Mouse (Mus musculus): ENCODE results near the gene Rpl26. TPM values are rescaled to one million over a fixed set of nuclear protein-coding genes. Genes with fewer than 3 reads are reported as not detected.
"Not testable (repeated sequence)": the region's sequence is repeated elsewhere in the genome, so short reads cannot be mapped to it uniquely, and the experiment has no call there.

Rpl26 gene
- polyA plus RNA-seq, 1 experiment from 2014 or later, result 638 TPM

GRCm38 (mm10) chr11:68933885-68934507, 32.6 kb downstream of the Rpl26 start:
- Histone ChIP-seq H3K27ac (replicated peaks) (peak overlapping the region; percentile 15; the same call in 1 of the 2 replicates), H3K9me3 (no peaks in the 10 kb centered on the region), H3K9ac (replicated peaks) (no peak overlapping the region), H3K27me3 (no peaks in the 10 kb centered on the region), H3K4me2 (replicated peaks) (no peak overlapping the region), H3K4me3 (no peak overlapping the region), H3K36me3 (no peaks in the 10 kb centered on the region), H3K4me1 (peaks cover 5% of the 10 kb centered on the region; the same call in 1 of the 2 replicates)
- ATAC-seq (replicated peaks), result 0 out of 2 replicates have a peak, but pooled peaks have one; percentile 32
- WGBS, result 69% methylated on average over 5 of the region's 5 CpGs

DNA sequence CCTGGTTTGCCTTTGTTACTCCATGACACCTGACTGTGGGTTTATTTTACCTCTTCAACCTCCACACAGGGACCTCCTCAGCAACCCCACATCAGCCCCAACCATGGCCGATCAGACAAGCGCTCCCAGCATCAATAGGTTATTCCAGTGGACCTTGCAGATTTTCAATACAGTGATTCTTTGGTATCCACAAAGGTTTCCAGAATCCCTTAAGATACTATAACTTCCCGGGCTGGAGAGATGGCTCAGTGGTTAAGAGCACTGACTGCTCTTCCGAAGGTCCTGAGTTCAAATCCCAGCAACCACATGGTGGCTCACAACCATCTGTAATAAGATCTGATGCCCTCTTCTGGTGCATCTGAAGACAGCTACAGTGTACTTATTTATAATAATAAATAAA, 35.6 kb downstream of the Rpl26 start:
- not testable (repeated sequence) for H3K27me3 ChIP-seq; H3K36me3 ChIP-seq; H3K27ac ChIP-seq (replicated peaks); H3K9ac ChIP-seq (replicated peaks); H3K4me3 ChIP-seq; ATAC-seq (replicated peaks); H3K4me2 ChIP-seq (replicated peaks); H3K9me3 ChIP-seq
- H3K4me1 ChIP-seq, result peaks cover 24% of the 10 kb centered on the region
- 91% methylated on average over 4 of the region's 4 CpGs for WGBS

GRCm38 (mm10) chr11:68939451-68940304, 38.3 kb downstream of the Rpl26 start:
- Histone ChIP-seq H3K36me3 (no peaks in the 10 kb centered on the region), H3K4me1 (peaks cover 20% of the 10 kb centered on the region), H3K4me3 (peak overlapping the region; percentile 55), H3K4me2 (replicated peaks) (peak overlapping the region; percentile 59), H3K27me3 (no peaks in the 10 kb centered on the region), H3K9ac (replicated peaks) (peak overlapping the region; percentile 72), H3K27ac (replicated peaks) (peak overlapping the region; percentile 89), H3K9me3 (no peaks in the 10 kb centered on the region)
- peak; percentile 100 for ATAC-seq (replicated peaks)
- under 1% methylated on average over 16 of the region's 16 CpGs for WGBS

GRCm38 (mm10) chr11:68940516-68940915, 39.1 kb downstream of the Rpl26 start:
- H3K9me3 ChIP-seq, result no peaks in the 10 kb centered on the region
- peak overlapping the region; percentile 72 for H3K9ac ChIP-seq (replicated peaks)
- 54% methylated on average over 4 of the region's 4 CpGs for WGBS
- H3K27ac ChIP-seq (replicated peaks), result peak overlapping the region; percentile 89
- H3K4me3 ChIP-seq, result peak overlapping the region; percentile 55
- peak overlapping the region; percentile 59 for H3K4me2 ChIP-seq (replicated peaks)
- no peaks in the 10 kb centered on the region for H3K27me3 ChIP-seq
- ATAC-seq (replicated peaks), result no peak
- peaks cover 20% of the 10 kb centered on the region for H3K4me1 ChIP-seq
- H3K36me3 ChIP-seq, result no peaks in the 10 kb centered on the region

GRCm38 (mm10) chr11:68942731-68943130, 41.3 kb downstream of the Rpl26 start:
- H3K36me3 ChIP-seq, result no peaks in the 10 kb centered on the region
- no peak overlapping the region for H3K4me3 ChIP-seq
- ATAC-seq (replicated peaks), result no peak
- H3K4me1 ChIP-seq, result peaks cover 20% of the 10 kb centered on the region
- H3K9ac ChIP-seq (replicated peaks), result no peak overlapping the region
- H3K9me3 ChIP-seq, result no peaks in the 10 kb centered on the region
- no peaks in the 10 kb centered on the region for H3K27me3 ChIP-seq
- H3K4me2 ChIP-seq (replicated peaks), result no peak overlapping the region
- H3K27ac ChIP-seq (replicated peaks), result no peak overlapping the region
- 90% methylated on average over 8 of the region's 8 CpGs for WGBS

- no peak for ATAC-seq (replicated peaks)
- H3K4me3 ChIP-seq, result no peak overlapping the region
- no peaks in the 10 kb centered on the region for H3K9me3 ChIP-seq
- H3K27ac ChIP-seq (replicated peaks), result no peak overlapping the region
- WGBS, result 88% methylated on average over 2 of the region's 2 CpGs
- no peak overlapping the region for H3K9ac ChIP-seq (replicated peaks)
- peaks cover 11% of the 10 kb centered on the region for H3K4me1 ChIP-seq
- no peaks in the 10 kb centered on the region for H3K36me3 ChIP-seq
- no peaks in the 10 kb centered on the region for H3K27me3 ChIP-seq
- no peak overlapping the region for H3K4me2 ChIP-seq (replicated peaks)
These were observed 43.9 kb downstream of the Rpl26 start for GRCm38 (mm10) chr11:68945245-68945644.

DNA sequence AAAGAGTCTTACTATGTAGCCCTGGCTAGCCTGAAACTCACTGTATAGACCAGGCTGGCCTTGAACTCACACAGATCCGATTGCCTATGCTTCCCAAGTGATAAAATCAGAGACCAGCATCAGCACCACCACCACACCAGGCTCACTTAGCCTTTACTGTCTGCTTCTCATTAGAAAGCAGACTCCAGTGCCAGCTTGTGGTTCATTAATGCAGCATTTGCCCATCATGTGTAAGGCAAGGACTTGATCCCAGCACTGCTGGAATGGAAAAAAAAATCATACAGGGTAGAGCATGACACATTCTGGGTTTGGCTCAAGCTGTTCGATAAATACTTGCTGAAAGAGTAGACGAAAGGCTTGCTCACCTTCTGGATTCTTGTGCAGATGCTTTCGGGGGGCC, 44.6 kb downstream of the Rpl26 start:
- Histone ChIP-seq H3K4me2 (replicated peaks) (no peak overlapping the region), H3K4me3 (no peak overlapping the region), H3K4me1 (0 out of 2 replicates have a peak, but pooled peaks cover 3% of the 10 kb centered on the region), H3K27me3 (no peaks in the 10 kb centered on the region), H3K36me3 (no peaks in the 10 kb centered on the region), H3K27ac (replicated peaks) (no peak overlapping the region), H3K9me3 (no peaks in the 10 kb centered on the region), H3K9ac (replicated peaks) (no peak overlapping the region)
- 87% methylated on average over 4 of the region's 4 CpGs for WGBS
- no peak for ATAC-seq (replicated peaks)

GRCm38 (mm10) chr11:68946806-68947440, 45.5 kb downstream of the Rpl26 start:
- Histone ChIP-seq H3K27me3 (no peaks in the 10 kb centered on the region), H3K36me3 (no peaks in the 10 kb centered on the region), H3K4me2 (replicated peaks) (peak overlapping the region; percentile 32), H3K9me3 (no peaks in the 10 kb centered on the region), H3K4me3 (peak overlapping the region; percentile 32), H3K27ac (replicated peaks) (no peak overlapping the region; the same call in 1 of the 2 replicates), H3K9ac (replicated peaks) (peak overlapping the region; percentile 28; the same call in 1 of the 2 replicates), H3K4me1 (no peaks in the 10 kb centered on the region)
- 15% methylated on average over 16 of the region's 16 CpGs for WGBS
- ATAC-seq (replicated peaks), result 0 out of 2 replicates have a peak, but pooled peaks have one; percentile 35

DNA sequence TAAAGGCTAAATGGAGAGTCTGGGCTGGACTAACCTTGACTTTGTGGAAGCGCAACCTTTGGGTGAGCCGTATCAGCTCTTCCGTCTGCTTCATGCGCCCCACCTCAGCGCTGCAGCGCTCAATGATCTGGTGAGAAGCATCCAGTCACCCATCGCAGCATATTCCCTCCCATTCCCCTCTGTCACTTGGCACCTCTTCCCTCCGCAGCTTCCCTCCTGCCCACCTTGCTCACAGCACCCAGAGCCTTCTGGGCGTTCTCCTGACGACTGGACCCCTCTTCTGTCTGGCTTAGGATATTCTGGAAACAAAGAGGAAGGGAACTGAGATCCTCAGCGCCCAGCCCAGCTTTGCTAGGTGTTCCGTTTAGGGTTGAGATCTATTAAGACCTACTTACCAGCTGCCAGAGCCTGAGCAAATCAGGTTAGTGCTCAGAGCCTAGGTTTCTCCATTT, 46.2 kb downstream of the Rpl26 start:
- peak overlapping the region; percentile 8; the same call in 1 of the 2 replicates for H3K9ac ChIP-seq (replicated peaks)
- peak overlapping the region; percentile 32 for H3K4me3 ChIP-seq
- H3K4me2 ChIP-seq (replicated peaks), result peak overlapping the region; percentile 32
- no peaks in the 10 kb centered on the region for H3K9me3 ChIP-seq
- 9% methylated on average over 12 of the region's 12 CpGs for WGBS
- no peaks in the 10 kb centered on the region for H3K4me1 ChIP-seq
- H3K27me3 ChIP-seq, result no peaks in the 10 kb centered on the region
- no peaks in the 10 kb centered on the region for H3K36me3 ChIP-seq
- peak overlapping the region; percentile 47 for H3K27ac ChIP-seq (replicated peaks)
- ATAC-seq (replicated peaks), result peak; percentile 72; the same call in 1 of the 2 replicates

DNA sequence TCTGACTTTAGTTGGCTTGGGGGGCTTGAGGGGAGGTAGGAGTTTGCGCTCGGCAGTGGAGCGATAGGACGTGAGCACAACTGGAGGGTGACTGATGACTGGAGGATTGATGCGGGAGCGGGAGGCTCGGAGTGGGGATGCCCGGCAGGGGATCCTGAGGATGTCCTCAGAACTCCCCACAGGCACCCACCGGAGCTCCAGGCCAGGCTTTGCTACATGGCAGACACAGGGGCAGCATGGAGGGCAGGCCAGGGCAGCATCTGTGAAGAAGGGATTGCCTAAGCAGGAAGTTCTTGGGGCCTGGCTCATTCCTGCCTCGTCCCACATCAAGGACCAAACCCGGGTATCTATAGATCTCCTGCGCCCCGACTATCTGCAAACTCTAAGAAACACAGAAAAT, 52.5 kb downstream of the Rpl26 start:
- H3K36me3 ChIP-seq, result no peaks in the 10 kb centered on the region
- H3K4me3 ChIP-seq, result peak overlapping the region; percentile 41
- H3K27ac ChIP-seq (replicated peaks), result no peak overlapping the region
- 20% methylated on average over 13 of the region's 13 CpGs for WGBS
- peaks cover 17% of the 10 kb centered on the region for H3K4me1 ChIP-seq
- no peaks in the 10 kb centered on the region for H3K9me3 ChIP-seq
- peak overlapping the region; percentile 61 for H3K4me2 ChIP-seq (replicated peaks)
- H3K27me3 ChIP-seq, result peaks cover 8% of the 10 kb centered on the region; the same call in 1 of the 2 replicates
- ATAC-seq (replicated peaks), result no peak
- peak overlapping the region; percentile 51 for H3K9ac ChIP-seq (replicated peaks)

GRCm38 (mm10) chr11:68954408-68954807, 53.0 kb downstream of the Rpl26 start:
- WGBS, result under 1% methylated on average over 17 of the region's 17 CpGs
- peaks cover 17% of the 10 kb centered on the region for H3K4me1 ChIP-seq
- no peak for ATAC-seq (replicated peaks)
- peak overlapping the region; percentile 51 for H3K9ac ChIP-seq (replicated peaks)
- peak overlapping the region; percentile 61 for H3K4me2 ChIP-seq (replicated peaks)
- peak overlapping the region; percentile 41 for H3K4me3 ChIP-seq
- H3K9me3 ChIP-seq, result no peaks in the 10 kb centered on the region
- no peaks in the 10 kb centered on the region for H3K36me3 ChIP-seq
- H3K27me3 ChIP-seq, result peaks cover 8% of the 10 kb centered on the region; the same call in 1 of the 2 replicates
- no peak overlapping the region for H3K27ac ChIP-seq (replicated peaks)
